Mouse (Mus musculus) induced T-regulatory cell, adult 2 months (primary cell): Measurements from ENCODE around the gene Fgfr2.
A peak's percentile ranks its signal among the peaks of the same experiment; 100 is the strongest.

Experiments used
- DNase-seq: peaks from one replicate; pipeline ENCODE4 v3.0.0-alpha.2; 2012; ENCODE audit warnings: low read depth

Fgfr2 gene

GRCm38 (mm10) chr7:132773011-132773705 lies 350.0 kb downstream of the Fgfr2 start:
- DNase-seq, result peak; percentile 71

GRCm38 (mm10) chr7:132772440-132772839 lies 350.7 kb downstream of the Fgfr2 start:
- peak; percentile 59 for DNase-seq

GRCm38 (mm10) chr7:132768498-132769344 lies 354.4 kb downstream of the Fgfr2 start:
- peak; percentile 59 for DNase-seq

- DNase-seq, result peak; percentile 78
These were observed 355.2 kb downstream of the Fgfr2 start for GRCm38 (mm10) chr7:132767999-132768370.

GRCm38 (mm10) chr7:132767233-132767998 lies 355.7 kb downstream of the Fgfr2 start:
- no peak for DNase-seq

GRCm38 (mm10) chr7:132766235-132766871 lies 356.8 kb downstream of the Fgfr2 start:
- DNase-seq, result peak; percentile 67

- DNase-seq, result peak; percentile 70
These were observed 357.4 kb downstream of the Fgfr2 start for GRCm38 (mm10) chr7:132765629-132766186.

- DNase-seq, result peak; percentile 87
These were observed 358.2 kb downstream of the Fgfr2 start for GRCm38 (mm10) chr7:132764896-132765491.

GRCm38 (mm10) chr7:132764314-132764713 lies 358.8 kb downstream of the Fgfr2 start:
- peak; percentile 65 for DNase-seq

GRCm38 (mm10) chr7:132763911-132764310 lies 359.2 kb downstream of the Fgfr2 start:
- no peak for DNase-seq

- no peak for DNase-seq
These were observed 359.8 kb downstream of the Fgfr2 start for GRCm38 (mm10) chr7:132763351-132763750.

GRCm38 (mm10) chr7:132761409-132761808 lies 361.7 kb downstream of the Fgfr2 start:
- DNase-seq, result no peak

GRCm38 (mm10) chr7:132760589-132761180 lies 362.5 kb downstream of the Fgfr2 start:
- DNase-seq, result no peak

- DNase-seq, result no peak
These were observed 363.2 kb downstream of the Fgfr2 start for GRCm38 (mm10) chr7:132759926-132760325.

GRCm38 (mm10) chr7:132759405-132759891 lies 363.7 kb downstream of the Fgfr2 start:
- DNase-seq, result no peak

GRCm38 (mm10) chr7:132758875-132759274 lies 364.3 kb downstream of the Fgfr2 start:
- no peak for DNase-seq

GRCm38 (mm10) chr7:132756325-132756724 lies 366.8 kb downstream of the Fgfr2 start:
- DNase-seq, result no peak

- no peak for DNase-seq
These were observed 368.8 kb downstream of the Fgfr2 start for GRCm38 (mm10) chr7:132754389-132754750.

- DNase-seq, result no peak
These were observed 369.4 kb downstream of the Fgfr2 start for GRCm38 (mm10) chr7:132753518-132754388.

- DNase-seq, result no peak
These were observed 371.4 kb downstream of the Fgfr2 start for GRCm38 (mm10) chr7:132751716-132752115.
